Mouse (Mus musculus): ENCODE results near the gene Vmn1r4. TPM values are rescaled to one million over a fixed set of nuclear protein-coding genes. Genes with fewer than 3 reads are reported as not detected.

Gene Vmn1r4
- polyA plus RNA-seq, 1 experiment from 2014 or later = 0.58 TPM

GRCm38 (mm10) chr6:56919330-56920044, 4.3 kb upstream of the Vmn1r4 start:
- Histone ChIP-seq H3K27me3 (replicated peaks) (no peaks in the 10 kb centered on the region), H3K9ac (replicated peaks) (no peak overlapping the region), H3K9me3 (replicated peaks) (no peaks in the 10 kb centered on the region), H3K27ac (replicated peaks) (no peak overlapping the region), H3K4me1 (peaks cover 17% of the 10 kb centered on the region), H3K4me3 (replicated peaks) (no peak overlapping the region), H3K4me2 (no peak overlapping the region), H3K36me3 (no peaks in the 10 kb centered on the region)
- 93% methylated on average over 7 of the region's 7 CpGs for WGBS
- ATAC-seq (ENCODE audit: low FRiP score) = no peak

- Histone ChIP-seq H3K9me3 (replicated peaks) (no peaks in the 10 kb centered on the region), H3K9ac (replicated peaks) (no peak overlapping the region), H3K27ac (replicated peaks) (no peak overlapping the region), H3K4me2 (no peak overlapping the region), H3K36me3 (no peaks in the 10 kb centered on the region), H3K4me1 (peaks cover 22% of the 10 kb centered on the region), H3K27me3 (replicated peaks) (no peaks in the 10 kb centered on the region), H3K4me3 (replicated peaks) (no peak overlapping the region)
- WGBS = 87% methylated on average over 12 of the region's 12 CpGs
- no peak for ATAC-seq (ENCODE audit: low FRiP score)
Observed at GRCm38 (mm10) chr6:56920222-56921092, 3.4 kb upstream of the Vmn1r4 start.

DNA sequence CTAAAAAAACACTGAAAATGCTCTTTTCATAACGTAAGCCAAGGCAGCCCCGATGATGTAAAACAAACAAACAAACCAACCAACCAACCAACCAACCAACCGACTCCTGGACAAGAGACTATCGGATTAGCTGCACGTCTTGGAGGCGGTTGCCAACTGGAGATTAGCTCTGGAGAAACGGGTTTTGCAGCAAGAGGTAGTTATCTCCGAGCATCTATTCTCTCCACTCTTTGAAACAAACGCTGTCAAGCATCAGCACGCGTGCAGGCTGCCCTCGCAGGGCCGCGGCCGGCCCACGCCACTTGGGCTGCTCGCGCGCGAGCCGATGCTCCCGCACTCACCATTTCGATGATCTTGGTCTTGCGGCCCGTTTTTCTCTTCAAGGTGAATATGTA, 487 bp upstream of the Vmn1r4 start:
- WGBS = 0% methylated on average over 25 of the region's 25 CpGs
- H3K4me2 ChIP-seq = peak overlapping the region; percentile 70
- ATAC-seq (ENCODE audit: low FRiP score) = no peak
- peak overlapping the region; percentile 72 for H3K4me3 ChIP-seq (replicated peaks)
- H3K4me1 ChIP-seq = peaks cover 22% of the 10 kb centered on the region
- peak overlapping the region; percentile 94 for H3K27ac ChIP-seq (replicated peaks)
- no peaks in the 10 kb centered on the region for H3K27me3 ChIP-seq (replicated peaks)
- H3K9ac ChIP-seq (replicated peaks) = peak overlapping the region; percentile 78
- no peaks in the 10 kb centered on the region for H3K36me3 ChIP-seq
- H3K9me3 ChIP-seq (replicated peaks) = no peaks in the 10 kb centered on the region

GRCm38 (mm10) chr6:56931648-56932415, 8.0 kb downstream of the Vmn1r4 start:
- ATAC-seq (ENCODE audit: low FRiP score) = no peak
- no peak overlapping the region for H3K4me3 ChIP-seq (replicated peaks)
- H3K9me3 ChIP-seq (replicated peaks) = no peaks in the 10 kb centered on the region
- H3K4me2 ChIP-seq = no peak overlapping the region
- H3K9ac ChIP-seq (replicated peaks) = no peak overlapping the region
- H3K27me3 ChIP-seq (replicated peaks) = no peaks in the 10 kb centered on the region
- H3K36me3 ChIP-seq = no peaks in the 10 kb centered on the region
- H3K4me1 ChIP-seq = no peaks in the 10 kb centered on the region
- WGBS = 80% methylated on average over 4 of the region's 4 CpGs
- H3K27ac ChIP-seq (replicated peaks) = no peak overlapping the region

- no peaks in the 10 kb centered on the region for H3K36me3 ChIP-seq
- H3K9me3 ChIP-seq (replicated peaks) = no peaks in the 10 kb centered on the region
- H3K27ac ChIP-seq (replicated peaks) = no peak overlapping the region
- H3K4me3 ChIP-seq (replicated peaks) = no peak overlapping the region
- no peak overlapping the region for H3K9ac ChIP-seq (replicated peaks)
- no peaks in the 10 kb centered on the region for H3K27me3 ChIP-seq (replicated peaks)
- no peaks in the 10 kb centered on the region for H3K4me1 ChIP-seq
- 80% methylated on average over 2 of the region's 2 CpGs for WGBS
- ATAC-seq (ENCODE audit: low FRiP score) = no peak
- H3K4me2 ChIP-seq = no peak overlapping the region
Observed at GRCm38 (mm10) chr6:56932464-56932863, 8.6 kb downstream of the Vmn1r4 start.

DNA sequence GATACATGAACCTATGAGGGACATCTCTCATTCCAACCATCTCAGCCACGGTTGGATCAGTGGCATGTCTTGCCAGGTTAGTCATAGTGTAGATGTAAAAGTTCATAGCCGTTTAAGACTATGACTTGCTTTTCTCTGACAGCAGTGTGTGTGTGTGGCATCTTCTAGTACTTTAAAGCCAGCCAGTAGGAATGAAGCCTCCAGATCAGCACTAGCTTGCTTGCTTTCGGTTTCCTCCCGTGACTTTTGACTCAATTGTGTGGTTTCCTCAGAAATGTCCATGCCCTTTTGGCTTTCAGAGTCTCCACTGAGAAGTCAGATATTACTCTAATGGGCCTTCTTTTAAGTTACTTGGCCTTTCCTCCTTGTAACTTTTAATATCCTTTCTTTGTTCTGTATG, 10.6 kb downstream of the Vmn1r4 start:
- Histone ChIP-seq H3K27me3 (replicated peaks) (no peaks in the 10 kb centered on the region), H3K9ac (replicated peaks) (no peak overlapping the region), H3K4me2 (no peak overlapping the region), H3K4me3 (replicated peaks) (no peak overlapping the region), H3K36me3 (no peaks in the 10 kb centered on the region), H3K4me1 (no peaks in the 10 kb centered on the region), H3K9me3 (replicated peaks) (no peaks in the 10 kb centered on the region), H3K27ac (replicated peaks) (no peak overlapping the region)
- WGBS = 83% methylated on average over 4 of the region's 4 CpGs
- no peak for ATAC-seq (ENCODE audit: low FRiP score)

DNA sequence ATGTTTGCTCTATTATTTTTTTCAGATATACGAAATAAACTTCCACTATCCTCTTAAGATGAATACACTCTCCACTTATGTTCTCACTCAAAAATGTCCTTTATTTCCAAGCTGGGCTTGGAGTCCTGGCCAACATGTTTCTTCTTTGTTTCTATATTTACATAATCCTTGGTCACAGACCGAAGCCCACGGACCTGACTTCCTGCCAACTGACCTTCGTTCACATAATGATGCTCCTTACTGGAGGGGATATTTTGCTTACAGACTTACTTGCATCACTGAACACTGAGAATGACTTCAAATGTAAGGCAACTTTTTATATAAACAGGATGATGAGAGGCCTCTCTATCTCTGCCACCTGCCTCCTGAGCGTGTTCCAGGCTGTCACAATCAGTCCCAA, 32.6 kb downstream of the Vmn1r4 start:
- no peak for ATAC-seq (ENCODE audit: low FRiP score)
- WGBS = 82% methylated on average over 5 of the region's 5 CpGs
- no peak overlapping the region for H3K4me2 ChIP-seq
- H3K9ac ChIP-seq (replicated peaks) = no peak overlapping the region
- H3K9me3 ChIP-seq (replicated peaks) = no peaks in the 10 kb centered on the region
- H3K4me1 ChIP-seq = no peaks in the 10 kb centered on the region
- H3K36me3 ChIP-seq = no peaks in the 10 kb centered on the region
- no peaks in the 10 kb centered on the region for H3K27me3 ChIP-seq (replicated peaks)
- no peak overlapping the region for H3K27ac ChIP-seq (replicated peaks)
- no peak overlapping the region for H3K4me3 ChIP-seq (replicated peaks)

DNA sequence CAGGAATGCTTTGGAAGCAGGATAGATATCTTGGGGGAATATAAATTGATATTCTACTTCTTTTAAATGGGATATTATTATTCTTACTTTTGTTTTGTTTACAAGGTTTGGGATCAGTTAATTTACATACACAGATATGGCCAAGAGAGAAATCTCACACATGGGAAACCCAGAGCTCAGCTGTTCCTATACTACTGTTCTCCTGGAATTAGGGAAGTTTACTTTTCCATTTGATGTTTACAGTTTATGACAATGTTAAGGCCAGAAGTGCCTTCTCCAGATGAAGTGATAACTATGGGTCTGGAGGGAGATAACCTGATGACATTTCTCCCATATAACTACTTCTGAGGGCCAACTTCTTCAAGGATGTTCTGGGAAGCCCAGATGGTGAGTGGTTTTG, 46.2 kb downstream of the Vmn1r4 start, which contains the start of gene Vmn1r5:
Vmn1r5 (plus strand) TSS at position 301 of the 400 bp plus-strand sequence.
- ATAC-seq (ENCODE audit: low FRiP score) = no peak
- H3K4me3 ChIP-seq (replicated peaks) = no peak within 1 kb of the TSS
- no peaks in the 10 kb centered on the region for H3K36me3 ChIP-seq
- H3K4me2 ChIP-seq = no peak within 1 kb of the TSS
- H3K9me3 ChIP-seq (replicated peaks) = no peaks in the 10 kb centered on the region
- H3K4me1 ChIP-seq = no peaks in the 10 kb centered on the region
- H3K27me3 ChIP-seq (replicated peaks) = no peaks in the 10 kb centered on the region
- no peak within 1 kb of the TSS for H3K9ac ChIP-seq (replicated peaks)
- H3K27ac ChIP-seq (replicated peaks) = no peak within 1 kb of the TSS

DNA sequence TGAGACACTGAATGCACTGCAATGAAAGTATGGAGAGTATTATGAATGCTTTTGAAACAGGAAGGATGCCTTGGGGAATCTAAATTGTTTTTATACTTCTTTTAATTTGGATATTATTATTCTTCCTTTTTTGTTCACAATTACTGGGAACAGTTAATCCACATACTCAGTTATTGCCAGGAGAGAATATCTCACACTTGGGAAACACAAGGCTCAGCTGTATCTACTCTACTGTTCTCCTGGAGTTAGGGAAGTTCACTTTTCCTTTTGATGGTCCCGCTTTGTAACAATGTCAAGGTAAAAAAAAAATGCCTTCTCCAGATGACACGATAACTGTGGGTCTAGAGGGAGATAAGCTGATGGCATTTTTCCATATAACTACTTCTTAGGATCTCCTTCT, 73.1 kb downstream of the Vmn1r4 start, which contains the start of gene Vmn1r6:
Vmn1r6 (plus strand) TSS at position 301 of the 400 bp plus-strand sequence.
- 92% methylated on average over 2 of the region's 2 CpGs for WGBS
- Histone ChIP-seq H3K9ac (replicated peaks) (no peak within 1 kb of the TSS), H3K4me3 (replicated peaks) (no peak within 1 kb of the TSS), H3K36me3 (no peaks in the 10 kb centered on the region), H3K4me2 (no peak within 1 kb of the TSS), H3K27ac (replicated peaks) (no peak within 1 kb of the TSS), H3K4me1 (no peaks in the 10 kb centered on the region), H3K27me3 (replicated peaks) (no peaks in the 10 kb centered on the region), H3K9me3 (replicated peaks) (no peaks in the 10 kb centered on the region)
- no peak for ATAC-seq (ENCODE audit: low FRiP score)
